Mouse (Mus musculus): Measurements from ENCODE around the gene Gtf2e1.

- TF ChIP-seq POLR2A (IDR thresholded peaks at IDR 0.05; ENCODE audit: insufficient read length, low read depth) (no peak), TCF3 (IDR thresholded peaks at IDR 0.05; ENCODE audit: insufficient read length, low read depth) (no peak), REST (IDR thresholded peaks at IDR 0.05; ENCODE audit: insufficient read depth, insufficient read length) (no peak), MYOD1 (IDR thresholded peaks at IDR 0.05; ENCODE audit: control insufficient read depth in 1 of 3, insufficient read length in 2 of 3, low read depth in 2 of 3) (no peak), CEBPB (IDR thresholded peaks at IDR 0.05; ENCODE audit: insufficient read depth, poor library complexity, severe bottlenecking) (no peak), E2F4 (IDR thresholded peaks at IDR 0.05; ENCODE audit: insufficient read depth) (no peak)
Measured at GRCm38 (mm10) chr16:37498581-37498980, 41.0 kb downstream of the Gtf2e1 start.
